In genomic region chr2:31923645-31924044, GRCm38 (mm10) we compare ENCODE assay signal across 29 mouse cellular contexts. TPM values are rescaled to one million over a fixed set of nuclear protein-coding genes. Genes with fewer than 3 reads are reported as not detected.
"Had no signal": no experiment of that assay in that cellular context is flagged by ENCODE, and none has a peak within 500 bp of the region (broad histone marks: within the 10 kb centered on the region; RNA-seq: fewer than 3 reads in every experiment).

No protein-coding gene starts in this region.

- H3K9me3 ChIP-seq: limb, embryonic 10.5 days; limb, embryonic 12.5 days; limb, embryonic 13.5 days; limb, embryonic 15.5 days; liver, embryonic 12.5 days; liver, embryonic 13.5 days; liver, embryonic 15.5 days; lung, embryonic 15.5 days; megakaryocyte, embryonic 14.5 days; midbrain, embryonic 10.5 days; midbrain, embryonic 12.5 days; midbrain, embryonic 13.5 days; neural tube, embryonic 12.5 days had no signal

- H3K9ac ChIP-seq: limb, embryonic 12.5 days; limb, embryonic 13.5 days; limb, embryonic 15.5 days; liver, embryonic 12.5 days; liver, embryonic 13.5 days; liver, embryonic 14.5 days; liver, embryonic 15.5 days; liver, postnatal 0 days; lung, embryonic 14.5 days; lung, embryonic 15.5 days; midbrain, embryonic 12.5 days; midbrain, embryonic 13.5 days; neural tube, embryonic 12.5 days had no signal

- H3K4me2 ChIP-seq: limb, embryonic 12.5 days; limb, embryonic 13.5 days; limb, embryonic 15.5 days; liver, embryonic 11.5 days; liver, embryonic 12.5 days; liver, embryonic 13.5 days; liver, embryonic 15.5 days; lung, embryonic 14.5 days; lung, embryonic 15.5 days; midbrain, embryonic 12.5 days; midbrain, embryonic 13.5 days; neural tube, embryonic 12.5 days had no signal

- H3K4me1 ChIP-seq: limb, embryonic 12.5 days; limb, embryonic 13.5 days; limb, embryonic 15.5 days; liver, embryonic 12.5 days; liver, embryonic 13.5 days; liver, embryonic 15.5 days; lung, embryonic 15.5 days; megakaryocyte, embryonic 14.5 days; midbrain, embryonic 10.5 days; neural tube, embryonic 12.5 days had no signal

- ATAC-seq: liver, embryonic 12.5 days; liver, postnatal 0 days; lung, postnatal 0 days; midbrain, embryonic 13.5 days; midbrain, embryonic 16.5 days had no signal

- DNase-seq: left cerebral cortex, postnatal 4 days; liver; liver, embryonic 13.5 days; liver, postnatal 0 days; lung, adult 2 months; lung, embryonic 14.5 days; lung, postnatal 10 days; lung, postnatal 14 days; lung, postnatal 36 days; lung, postnatal 4 days; midbrain, embryonic 14.5 days had no signal

- H3K36me3 ChIP-seq: limb, embryonic 10.5 days; limb, embryonic 12.5 days; limb, embryonic 13.5 days; limb, embryonic 15.5 days; liver, embryonic 12.5 days; liver, embryonic 13.5 days; liver, embryonic 15.5 days; lung, embryonic 15.5 days; midbrain, embryonic 10.5 days; midbrain, embryonic 12.5 days; midbrain, embryonic 13.5 days; neural tube, embryonic 12.5 days had no signal

- H3K27me3 ChIP-seq: midbrain, embryonic 13.5 days had no signal

- H3K4me3 ChIP-seq: left cerebral cortex, adult 2 months; limb, embryonic 10.5 days; limb, embryonic 12.5 days; limb, embryonic 13.5 days; limb, embryonic 15.5 days; liver, embryonic 12.5 days; liver, embryonic 13.5 days; liver, embryonic 15.5 days; lung, embryonic 15.5 days; megakaryocyte, embryonic 14.5 days; midbrain, embryonic 10.5 days; midbrain, embryonic 12.5 days; midbrain, embryonic 13.5 days; neural tube, embryonic 12.5 days had no signal

- H3K27ac ChIP-seq: left cerebral cortex, adult 2 months; limb, embryonic 10.5 days; limb, embryonic 12.5 days; limb, embryonic 13.5 days; limb, embryonic 15.5 days; liver, embryonic 12.5 days; liver, embryonic 13.5 days; liver, embryonic 14.5 days; liver, embryonic 15.5 days; lung, embryonic 15.5 days; macrophage; midbrain, embryonic 10.5 days; midbrain, embryonic 12.5 days; midbrain, embryonic 13.5 days; neural tube, embryonic 12.5 days had no signal

RNA-seq across cellular contexts. Expression of gene Aif1l, which starts 26.3 kb away (rescaled TPM):
- polyA plus RNA-seq: macrophage had no signal

RNA-seq across cellular contexts. Expression of gene Lamc3, which starts 36.6 kb away (rescaled TPM):
- polyA plus RNA-seq: liver, embryonic 15.5 days; macrophage had no signal
